Mouse (Mus musculus) heart, postnatal 0 days (tissue): ENCODE data around the gene Gm28043.

Source experiments
- CTCF ChIP-seq: IDR thresholded peaks from 2 replicates; pipeline ENCODE4 v1.5.1; 2016; ENCODE audit warnings: antibody characterized with exemption, control low read depth, low read depth
- EP300 ChIP-seq: IDR thresholded peaks from 2 replicates; pipeline ENCODE4 v1.6.1; 2016; ENCODE audit warnings: antibody characterized with exemption, low read depth

GRCm38 (mm10) chr17:29693571-29693970 is 78.9 kb downstream of the Gm28043 start:
- no peak for TF ChIP-seq CTCF
- no peak for TF ChIP-seq EP300
